Mouse (Mus musculus): Measurements from ENCODE around the gene Tekt1.

- TF ChIP-seq CHD2 (IDR thresholded peaks at IDR 0.05; ENCODE audit: low read depth, low read length) (no peak), HCFC1 (IDR thresholded peaks at IDR 0.05; ENCODE audit: borderline replicate concordance, insufficient read depth, low read length) (no peak)
Observed at GRCm38 (mm10) chr11:72352272-72352671, 10.0 kb downstream of the Tekt1 start.

Data from ES-E14 (cell line).